Mouse (Mus musculus) hindbrain, embryonic 14.5 days (tissue): ENCODE measurements around the gene Dnajc5. TPM values are rescaled to one million over a fixed set of nuclear protein-coding genes. Genes with fewer than 3 reads are reported as not detected.
A peak's percentile ranks its signal among the peaks of the same experiment; 100 is the strongest.

Experiments used
- ATAC-seq: fragments of 200-750 bp; cut with Nextera tagmentation; 2 replicates; pipeline ENCODE4 v1.8.0; 2017; ENCODE audit warnings: moderate number of reproducible peaks, mild to moderate bottlenecking, moderate TSS enrichment, moderate library complexity; ENCODE audit not compliant: low FRiP score
- DNase-seq: peaks from one replicate; pipeline ENCODE4 v3.0.0-alpha.2; 2015; ENCODE audit warnings: low spot score
- H3K27ac ChIP-seq: fragments of 300-500 bp; sonication (generic); 2 replicates; pipeline ENCODE4 v1.5.1; 2014; ENCODE audit warnings: mild to moderate bottlenecking, moderate library complexity
- H3K27me3 ChIP-seq: fragments of 300-500 bp; sonication (generic); 2 replicates; pipeline ENCODE4 v1.6.1; 2014; ENCODE audit warnings: mild to moderate bottlenecking, low read length, mixed read lengths; ENCODE audit not compliant: control insufficient read depth, insufficient read depth
- H3K36me3 ChIP-seq: fragments of 300-500 bp; sonication (generic); replicated peaks from 2 replicates; pipeline ENCODE4 v1.6.1; 2014; ENCODE audit not compliant: control insufficient read depth, insufficient read depth
- H3K4me1 ChIP-seq: fragments of 300-500 bp; sonication (generic); replicated peaks from 2 replicates; pipeline ENCODE4 v1.6.1; 2014; ENCODE audit warnings: antibody characterized with exemption, low read length, mixed read lengths; ENCODE audit not compliant: control insufficient read depth, insufficient read depth
- H3K4me2 ChIP-seq: fragments of 300-500 bp; sonication (generic); replicated peaks from 2 replicates; pipeline ENCODE4 v1.6.1; 2014; ENCODE audit warnings: mild to moderate bottlenecking, moderate library complexity
- H3K4me3 ChIP-seq: fragments of 300-500 bp; sonication (generic); replicated peaks from 2 replicates; pipeline ENCODE4 v1.5.1; 2014; ENCODE audit warnings: mild to moderate bottlenecking, low read length
- H3K9ac ChIP-seq: fragments of 300-500 bp; sonication (generic); 2 replicates; pipeline ENCODE4 v1.6.1; 2014
- H3K9me3 ChIP-seq: fragments of 300-500 bp; sonication (generic); 2 replicates; pipeline ENCODE4 v1.6.1; 2016; ENCODE audit warnings: low read length; ENCODE audit not compliant: control insufficient read depth
- WGBS: fragments of 180-500 bp; shearing (Covaris S2); extraction: QIAGEN DNeasy Blood & Tissue Kit; methylation state at CpG from one replicate; pipeline ENCODE4 v1.1.7; 2014; 5-methylcytosine and 5-hydroxymethylcytosine counted together
- polyA plus RNA-seq: library from polyadenylated mRNA; unstranded; fragments of >200 nt; fragmentation: Nextera tagmentation; extraction: Ambion mirVana; gene quantifications from 2 replicates; pipeline ENCODE4 v1.2.1, GENCODE M21; 2014

Gene Dnajc5
- polyA plus RNA-seq, 1 experiment from 2014 or later = 234 TPM

- H3K4me1 ChIP-seq = peaks cover 16% of the 10 kb centered on the region
- 82% methylated on average over 4 of the region's 4 CpGs for WGBS
- no peak overlapping the region for H3K4me2 ChIP-seq
- H3K36me3 ChIP-seq = peaks cover 43% of the 10 kb centered on the region
- H3K9me3 ChIP-seq = no peaks in the 10 kb centered on the region
- H3K9ac ChIP-seq = no peak overlapping the region
- H3K4me3 ChIP-seq = no peak overlapping the region
- H3K27me3 ChIP-seq = no peaks in the 10 kb centered on the region
- ATAC-seq = no peak
- DNase-seq = no peak
- no peak overlapping the region for H3K27ac ChIP-seq
Observed at GRCm38 (mm10) chr2:181498644-181499043, 21.6 kb upstream of the Dnajc5 start.

GRCm38 (mm10) chr2:181509191-181509590 is 11.1 kb upstream of the Dnajc5 start:
- Histone ChIP-seq H3K4me2 (no peak overlapping the region), H3K9ac (no peak overlapping the region), H3K36me3 (peaks cover 87% of the 10 kb centered on the region), H3K4me3 (no peak overlapping the region), H3K27ac (no peak overlapping the region), H3K4me1 (no peaks in the 10 kb centered on the region), H3K9me3 (no peaks in the 10 kb centered on the region), H3K27me3 (no peaks in the 10 kb centered on the region)
- ATAC-seq (no peak), DNase-seq (no peak)
- WGBS = 99% methylated on average over 2 of the region's 2 CpGs

GRCm38 (mm10) chr2:181511231-181511630 is 9.1 kb upstream of the Dnajc5 start:
- H3K36me3 ChIP-seq = peaks cover 87% of the 10 kb centered on the region
- no peak for ATAC-seq
- WGBS = 98% methylated on average over 8 of the region's 8 CpGs

GRCm38 (mm10) chr2:181519201-181519600 is 1.1 kb upstream of the Dnajc5 start:
- no peak for ATAC-seq
- no peak for DNase-seq

More at GRCm38 (mm10) chr2:181511231-181511630, 9.1 kb upstream of the Dnajc5 start:
- Histone ChIP-seq H3K9ac (no peak overlapping the region), H3K27ac (no peak overlapping the region), H3K9me3 (no peaks in the 10 kb centered on the region), H3K4me1 (no peaks in the 10 kb centered on the region), H3K27me3 (no peaks in the 10 kb centered on the region), H3K4me2 (no peak overlapping the region), H3K4me3 (no peak overlapping the region)
- DNase-seq = no peak

GRCm38 (mm10) chr2:181520936-181521227 is 597 bp downstream of the Dnajc5 start:
- peaks cover 30% of the 10 kb centered on the region for H3K4me1 ChIP-seq
- peak; percentile 38 for DNase-seq
- peak overlapping the region; percentile 81 for H3K4me2 ChIP-seq
- H3K27ac ChIP-seq = peak overlapping the region; percentile 96
- peaks cover 24% of the 10 kb centered on the region for H3K36me3 ChIP-seq
- ATAC-seq = no peak
- peak overlapping the region; percentile 97 for H3K9ac ChIP-seq
- under 1% methylated on average over 17 of the region's 17 CpGs for WGBS
- H3K27me3 ChIP-seq = no peaks in the 10 kb centered on the region
- no peaks in the 10 kb centered on the region for H3K9me3 ChIP-seq
- peak overlapping the region; percentile 95 for H3K4me3 ChIP-seq

More at GRCm38 (mm10) chr2:181519201-181519600, 1.1 kb upstream of the Dnajc5 start:
- Histone ChIP-seq H3K27ac (peak overlapping the region; percentile 96), H3K9ac (peak overlapping the region; percentile 97), H3K27me3 (no peaks in the 10 kb centered on the region), H3K36me3 (peaks cover 39% of the 10 kb centered on the region), H3K4me2 (peak overlapping the region; percentile 81), H3K9me3 (no peaks in the 10 kb centered on the region), H3K4me3 (peak overlapping the region; percentile 95), H3K4me1 (peaks cover 30% of the 10 kb centered on the region)
- 79% methylated on average over 3 of the region's 3 CpGs for WGBS

GRCm38 (mm10) chr2:181521491-181521890 is 1.2 kb downstream of the Dnajc5 start:
- H3K9me3 ChIP-seq = no peaks in the 10 kb centered on the region
- 61% methylated on average over 10 of the region's 10 CpGs for WGBS
- no peak for DNase-seq
- no peaks in the 10 kb centered on the region for H3K27me3 ChIP-seq
- H3K36me3 ChIP-seq = peaks cover 18% of the 10 kb centered on the region
- H3K4me1 ChIP-seq = peaks cover 30% of the 10 kb centered on the region
- ATAC-seq = no peak
- H3K4me2 ChIP-seq = peak overlapping the region; percentile 81
- peak overlapping the region; percentile 95 for H3K4me3 ChIP-seq
- peak overlapping the region; percentile 97 for H3K9ac ChIP-seq
- H3K27ac ChIP-seq = no peak overlapping the region

- no peak for ATAC-seq
- 0 out of 2 replicates have a peak overlapping the region, but pooled peaks have one; percentile 81 for H3K4me2 ChIP-seq
- no peak overlapping the region for H3K27ac ChIP-seq
- 72% methylated on average over 5 of the region's 5 CpGs for WGBS
- DNase-seq = no peak
- H3K9ac ChIP-seq = no peak overlapping the region
- H3K4me3 ChIP-seq = no peak overlapping the region
- H3K27me3 ChIP-seq = no peaks in the 10 kb centered on the region
- peaks cover 6% of the 10 kb centered on the region for H3K36me3 ChIP-seq
- H3K4me1 ChIP-seq = peaks cover 30% of the 10 kb centered on the region
- H3K9me3 ChIP-seq = no peaks in the 10 kb centered on the region
Observed at GRCm38 (mm10) chr2:181522811-181523210, 2.5 kb downstream of the Dnajc5 start.

GRCm38 (mm10) chr2:181525526-181525925 is 5.2 kb downstream of the Dnajc5 start:
- WGBS = 97% methylated on average over 5 of the region's 5 CpGs
- Histone ChIP-seq H3K9me3 (no peaks in the 10 kb centered on the region), H3K27me3 (no peaks in the 10 kb centered on the region), H3K4me3 (no peak overlapping the region), H3K4me1 (peaks cover 15% of the 10 kb centered on the region), H3K9ac (no peak overlapping the region), H3K36me3 (no peaks in the 10 kb centered on the region; the same call in 1 of the 2 replicates), H3K27ac (no peak overlapping the region), H3K4me2 (no peak overlapping the region)
- ATAC-seq = no peak
- no peak for DNase-seq

- H3K4me1 ChIP-seq = no peaks in the 10 kb centered on the region
- no peaks in the 10 kb centered on the region; the same call in 1 of the 2 replicates for H3K36me3 ChIP-seq
- H3K27me3 ChIP-seq = no peaks in the 10 kb centered on the region
- H3K9ac ChIP-seq = no peak overlapping the region
- WGBS = 97% methylated on average over 1 of the region's 1 CpGs
- H3K4me3 ChIP-seq = no peak overlapping the region
- ATAC-seq = no peak
- H3K4me2 ChIP-seq = no peak overlapping the region
- H3K27ac ChIP-seq = no peak overlapping the region
- H3K9me3 ChIP-seq = no peaks in the 10 kb centered on the region
- no peak for DNase-seq
Observed at GRCm38 (mm10) chr2:181529076-181529475, 8.8 kb downstream of the Dnajc5 start.

GRCm38 (mm10) chr2:181532589-181532988 is 12.3 kb downstream of the Dnajc5 start:
- H3K4me1 ChIP-seq = no peaks in the 10 kb centered on the region
- ATAC-seq (no peak), DNase-seq (no peak)
- WGBS = 98% methylated on average over 3 of the region's 3 CpGs
- no peaks in the 10 kb centered on the region; the same call in 1 of the 2 replicates for H3K36me3 ChIP-seq
- H3K9me3 ChIP-seq = no peaks in the 10 kb centered on the region
- no peaks in the 10 kb centered on the region for H3K27me3 ChIP-seq
- no peak overlapping the region for H3K9ac ChIP-seq
- no peak overlapping the region for H3K4me3 ChIP-seq
- H3K4me2 ChIP-seq = no peak overlapping the region
- H3K27ac ChIP-seq = no peak overlapping the region
